Mouse (Mus musculus) cerebellum, postnatal 10 days (tissue): ENCODE results near the gene E330014E10Rik.
"Not testable (repeated sequence)": the region's sequence is repeated elsewhere in the genome, so short reads cannot be mapped to it uniquely, and the experiment has no call there.

Source experiments
- DNase-seq, 2 experiments: peaks; one replicate each; pipeline ENCODE4 v3.0.0; 2021; ENCODE audit warnings: mixed read lengths in 2 of 2

Gene E330014E10Rik

DNA sequence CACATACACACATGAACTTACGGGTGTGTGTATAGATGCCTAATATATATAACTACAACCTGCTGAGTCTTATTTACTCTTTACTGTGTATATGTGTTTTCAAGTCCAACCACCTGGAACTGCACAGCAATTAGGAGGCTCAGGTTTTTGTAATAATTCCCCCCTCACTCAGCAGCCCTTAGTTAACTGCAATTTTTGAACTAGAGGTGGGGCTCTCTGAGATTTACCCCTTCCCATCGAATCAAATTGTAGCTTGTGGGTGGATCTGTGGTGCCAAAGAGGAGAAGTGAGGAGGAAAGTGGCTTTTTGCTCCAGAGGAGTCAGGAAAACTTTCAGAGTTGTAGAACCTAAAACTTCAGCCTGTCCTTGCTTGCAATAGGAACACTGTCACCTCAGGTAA is at the start of gene E330014E10Rik:
E330014E10Rik (plus strand) TSS at position 301 of the 400 bp plus-strand sequence.
- not testable (repeated sequence) for DNase-seq

DNA sequence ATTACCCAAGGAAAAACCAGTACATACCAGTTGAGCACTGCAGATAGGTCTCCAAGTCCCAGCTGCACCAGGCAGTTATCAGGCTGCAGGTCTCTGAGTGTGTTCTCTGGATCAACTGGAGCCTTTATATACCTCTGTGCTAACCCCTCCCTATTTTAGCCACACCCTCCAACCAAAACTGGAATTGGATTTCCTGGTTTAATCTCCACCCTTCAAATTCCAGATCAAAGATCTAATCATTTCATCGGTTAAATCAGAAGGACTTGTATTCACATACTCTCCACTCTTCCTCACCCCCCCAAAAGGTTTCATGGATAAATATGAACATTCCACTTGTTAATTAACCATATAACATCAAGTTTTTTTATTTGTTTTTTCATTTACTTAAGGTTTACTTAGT is 39.7 kb upstream of the E330014E10Rik start, which contains the start of gene Gm7978:
Gm7978 (minus strand) TSS at position 101 of the 400 bp plus-strand sequence.
- not testable (repeated sequence) for DNase-seq

DNA sequence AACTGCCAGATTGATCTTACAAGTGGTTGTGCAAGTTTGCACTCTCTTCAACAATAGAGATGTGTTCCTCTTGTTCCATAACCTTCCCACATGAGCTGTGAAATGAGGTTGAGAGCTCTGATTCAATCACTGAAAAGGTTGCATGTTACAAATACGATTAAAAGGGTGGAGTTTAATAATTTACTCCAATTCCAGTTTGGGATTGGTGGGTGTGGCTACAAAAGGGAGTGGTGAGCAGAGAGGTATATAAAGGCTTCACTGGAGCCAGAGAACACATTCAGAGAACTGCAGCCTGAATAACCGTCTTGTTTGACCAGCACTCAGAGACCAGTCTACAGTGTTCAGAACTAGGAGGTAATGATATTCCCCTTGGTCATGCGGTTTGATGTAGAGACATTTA is 34.1 kb upstream of the E330014E10Rik start, which contains the start of gene Gm7982:
Gm7982 (plus strand) TSS at position 301 of the 400 bp plus-strand sequence.
- not testable (repeated sequence) for DNase-seq

DNA sequence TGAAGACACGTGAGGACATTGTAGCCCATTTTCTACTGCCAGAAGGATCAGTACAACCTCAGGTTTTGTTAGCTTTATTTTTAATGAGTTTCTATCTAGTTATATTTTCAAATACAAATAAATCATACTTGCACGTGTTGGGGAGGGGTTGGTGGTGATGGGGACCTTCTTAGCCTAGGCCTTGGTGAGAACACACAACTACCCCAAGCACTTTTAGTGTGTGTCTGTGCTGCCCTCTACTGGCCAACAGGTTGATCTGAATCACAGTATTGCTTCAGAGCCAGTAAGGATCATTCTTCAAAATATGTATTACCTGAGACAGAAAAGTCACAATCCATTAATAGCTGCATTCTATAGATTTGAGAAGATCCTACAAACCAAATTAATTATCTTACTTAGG is 35.1 kb downstream of the E330014E10Rik start:
- peak; percentile 16 to 29 for DNase-seq

DNA sequence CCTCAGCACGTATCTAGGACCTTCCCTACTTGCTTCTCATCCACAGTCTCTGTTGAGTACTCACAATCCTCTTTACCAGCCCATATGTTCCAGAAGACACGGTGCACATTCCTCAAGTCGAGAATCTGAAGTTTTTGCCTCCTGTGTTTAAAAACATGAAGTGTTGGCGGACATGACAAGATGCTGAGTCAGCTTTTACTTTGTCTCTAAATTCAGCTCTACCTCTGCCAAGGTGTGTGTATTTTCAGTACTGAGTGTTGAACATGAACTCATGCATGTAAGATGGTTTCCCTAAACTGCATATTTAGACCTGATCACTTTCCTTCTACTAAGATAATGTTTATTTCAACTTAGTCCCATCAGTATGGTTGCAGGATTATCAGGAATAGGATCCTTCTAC is 60.8 kb downstream of the E330014E10Rik start:
- DNase-seq: no peak

DNA sequence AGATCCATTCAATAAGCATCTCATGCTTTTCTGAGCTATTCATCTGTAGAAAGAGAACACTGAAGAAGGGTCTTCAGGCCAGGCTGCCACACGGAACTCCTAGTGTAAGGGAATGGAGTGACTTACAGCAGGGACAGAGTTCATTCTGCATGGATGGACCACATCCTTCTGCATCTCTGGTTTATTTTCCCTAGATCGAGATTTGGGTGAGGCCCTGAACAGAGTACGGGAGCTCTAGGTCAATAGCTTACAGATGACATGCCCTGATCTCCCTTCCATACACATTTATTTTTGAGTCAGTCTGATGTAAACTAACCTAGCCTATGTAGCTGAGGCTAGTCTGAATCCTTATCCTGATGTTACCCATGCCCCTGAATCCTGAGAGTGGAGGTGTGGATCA is 78.2 kb downstream of the E330014E10Rik start:
- DNase-seq: no peak
